Mouse (Mus musculus): ENCODE data around the gene Zfp410. TPM values are rescaled to one million over a fixed set of nuclear protein-coding genes. Genes with fewer than 3 reads are reported as not detected.

Gene Zfp410
- 29.4 and 35.1 TPM in 2 replicates for polyA plus RNA-seq (2012; rRNA removed)

GRCm38 (mm10) chr12:84316721-84317621 lies at the start of gene Zfp410:
Zfp410 (plus strand) TSS chr12:84316852.
- WGBS = under 1% methylated on average over 77 of the region's 77 CpGs
- DNase-seq (ENCODE audit: low read depth, low spot score) = peak; percentile 56

- DNase-seq (ENCODE audit: low read depth, low spot score) = no peak
- WGBS = 69% methylated on average over 2 of the region's 2 CpGs
Measured at GRCm38 (mm10) chr12:84267264-84267663, 49.4 kb upstream of the Zfp410 start.

GRCm38 (mm10) chr12:84273366-84273765 lies 43.3 kb upstream of the Zfp410 start:
- DNase-seq (ENCODE audit: low read depth, low spot score) = no peak
- whole genome bisulfite sequencing = 33% methylated on average over 5 of the region's 5 CpGs

- DNase-seq (ENCODE audit: low read depth, low spot score) = no peak
- 87% methylated on average over 9 of the region's 9 CpGs for WGBS
Measured at GRCm38 (mm10) chr12:84275288-84275687, 41.4 kb upstream of the Zfp410 start.

GRCm38 (mm10) chr12:84276288-84276687 lies 40.4 kb upstream of the Zfp410 start:
- WGBS = 45% methylated on average over 2 of the region's 2 CpGs
- no peak for DNase-seq (ENCODE audit: low read depth, low spot score)

DNA sequence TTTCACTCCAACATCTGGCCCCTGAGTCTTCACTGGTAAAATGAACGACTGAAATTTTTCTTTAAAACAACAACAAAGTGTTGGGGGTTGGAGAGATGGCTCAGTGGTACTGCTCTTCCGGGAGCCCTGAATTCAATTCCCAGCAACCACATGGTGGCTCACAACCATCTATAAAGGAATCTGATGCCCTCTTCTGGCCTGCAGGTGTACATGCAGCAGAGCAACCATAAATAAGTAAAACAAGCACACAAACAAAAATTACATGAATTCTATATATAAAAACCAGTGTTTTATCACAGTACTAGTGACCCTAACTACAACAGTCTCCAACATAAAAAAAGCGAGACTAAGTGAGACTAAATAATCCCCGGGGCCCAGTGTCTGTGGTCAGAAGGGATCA lies 39.9 kb upstream of the Zfp410 start:
- WGBS = 71% methylated on average over 4 of the region's 4 CpGs
- no peak for DNase-seq (ENCODE audit: low read depth, low spot score)

DNA sequence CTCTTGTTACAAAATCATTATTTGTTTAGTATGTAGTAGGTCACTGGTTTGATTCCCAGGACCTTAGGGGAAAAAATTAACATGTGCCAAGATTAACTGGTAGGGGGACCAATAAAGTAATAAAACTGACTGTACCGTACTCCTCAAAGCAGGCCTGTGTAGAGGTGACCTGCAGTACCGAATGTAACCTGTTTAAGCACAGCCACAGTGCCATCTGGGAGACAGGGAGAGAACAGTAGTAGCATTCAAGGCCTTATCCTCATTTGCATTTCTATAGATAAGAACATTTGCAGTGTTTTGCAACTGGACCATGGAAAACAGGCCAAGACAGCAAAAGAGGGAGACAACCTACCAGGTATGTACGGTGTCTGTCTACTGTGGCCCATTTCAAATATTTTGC lies 38.8 kb upstream of the Zfp410 start:
- 32% methylated on average over 3 of the region's 3 CpGs for WGBS
- DNase-seq (ENCODE audit: low read depth, low spot score) = no peak

DNA sequence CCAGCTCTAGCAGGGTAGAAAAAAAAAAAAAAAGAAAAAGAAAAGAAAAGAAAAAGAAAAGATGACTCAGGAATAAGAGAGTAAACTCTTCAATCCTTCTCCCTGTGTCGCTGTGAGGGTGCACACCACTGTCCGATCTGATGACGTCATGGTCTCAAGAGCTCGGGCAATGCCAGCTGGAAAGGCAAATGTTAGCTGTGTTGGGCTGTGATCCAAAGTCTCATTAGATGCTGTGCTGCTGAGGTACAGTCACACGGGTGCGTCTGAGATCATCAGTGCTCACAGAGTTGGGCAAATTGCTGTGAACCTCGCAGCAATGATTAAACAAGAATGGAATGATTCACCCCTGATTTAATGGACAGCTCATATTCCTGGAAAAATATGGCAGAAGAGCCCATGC lies 37.8 kb upstream of the Zfp410 start:
- WGBS = 27% methylated on average over 7 of the region's 7 CpGs
- no peak for DNase-seq (ENCODE audit: low read depth, low spot score)

- no peak for DNase-seq (ENCODE audit: low read depth, low spot score)
- WGBS = 77% methylated on average over 14 of the region's 14 CpGs
Measured at GRCm38 (mm10) chr12:84284391-84284790, 32.3 kb upstream of the Zfp410 start.

DNA sequence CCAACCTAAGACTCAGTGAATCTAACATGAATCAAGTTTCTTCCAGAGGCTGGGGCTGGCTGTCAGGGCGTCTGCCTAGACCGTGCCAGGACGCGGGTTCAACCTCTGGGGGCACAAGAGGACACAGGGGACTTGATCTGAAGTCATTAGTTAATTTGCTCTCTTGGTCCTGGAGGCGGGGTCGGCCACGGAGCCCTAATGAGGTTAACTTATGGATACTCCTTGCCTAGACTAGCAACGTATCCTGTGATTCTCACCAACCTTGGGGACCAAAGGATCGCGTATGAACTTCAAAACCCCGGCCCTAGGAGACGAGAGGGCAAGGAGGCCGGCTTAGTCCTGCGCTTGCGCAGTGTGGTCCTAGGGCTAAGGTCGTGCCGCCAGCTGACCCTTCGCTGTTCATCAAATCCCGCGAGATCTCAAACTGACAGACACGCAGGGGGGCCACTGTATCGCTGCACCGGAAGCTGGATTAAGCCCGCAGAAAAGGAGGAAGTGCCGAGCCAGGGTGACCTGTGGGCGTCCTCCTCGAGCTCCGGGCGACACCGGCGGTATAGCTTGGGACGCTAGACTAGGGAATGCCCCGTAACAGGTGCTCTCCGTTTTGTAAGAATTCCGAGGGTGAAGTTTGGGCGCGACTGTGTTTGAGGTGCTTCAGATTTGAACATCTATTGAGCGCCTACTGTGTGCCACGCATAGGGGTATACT lies 31.6 kb upstream of the Zfp410 start, which contains the start of gene Ptgr2:
Gene Ptgr2, plus strand, starts transcription at position 348 of the 708 bp plus-strand sequence.
- WGBS = under 1% methylated on average over 39 of the region's 39 CpGs
- DNase-seq (ENCODE audit: low read depth, low spot score) = peak; percentile 94

GRCm38 (mm10) chr12:84285593-84285968 lies 31.1 kb upstream of the Zfp410 start:
- 7% methylated on average over 8 of the region's 8 CpGs for WGBS
- no peak for DNase-seq (ENCODE audit: low read depth, low spot score)

DNA sequence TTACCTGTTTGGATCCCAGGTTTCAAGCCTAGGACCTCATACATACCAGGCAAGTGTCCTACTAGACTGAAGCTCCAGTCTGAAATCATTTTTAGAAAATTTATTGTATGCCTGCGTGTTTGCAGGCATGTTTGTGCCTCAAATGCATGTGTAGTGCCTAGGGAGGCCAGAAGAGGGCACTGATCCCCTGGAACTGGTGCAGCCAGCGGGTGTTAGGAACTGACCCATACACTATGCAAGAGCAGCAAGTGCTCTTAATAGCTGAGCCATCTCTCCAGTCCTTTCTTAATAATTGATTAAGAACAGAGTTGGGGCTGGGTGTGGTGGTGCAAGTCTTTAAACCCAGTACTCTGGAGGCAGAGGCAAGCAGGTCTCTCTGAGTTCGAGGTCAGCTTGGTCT lies 28.2 kb upstream of the Zfp410 start:
- no peak for DNase-seq (ENCODE audit: low read depth, low spot score)
- 73% methylated on average over 3 of the region's 3 CpGs for WGBS

GRCm38 (mm10) chr12:84297851-84298250 lies 18.8 kb upstream of the Zfp410 start:
- WGBS = 83% methylated on average over 6 of the region's 6 CpGs
- DNase-seq (ENCODE audit: low read depth, low spot score) = no peak

- no peak for DNase-seq (ENCODE audit: low read depth, low spot score)
- WGBS = 100% methylated on average over 2 of the region's 2 CpGs
Measured at GRCm38 (mm10) chr12:84299265-84299664, 17.4 kb upstream of the Zfp410 start.

DNA sequence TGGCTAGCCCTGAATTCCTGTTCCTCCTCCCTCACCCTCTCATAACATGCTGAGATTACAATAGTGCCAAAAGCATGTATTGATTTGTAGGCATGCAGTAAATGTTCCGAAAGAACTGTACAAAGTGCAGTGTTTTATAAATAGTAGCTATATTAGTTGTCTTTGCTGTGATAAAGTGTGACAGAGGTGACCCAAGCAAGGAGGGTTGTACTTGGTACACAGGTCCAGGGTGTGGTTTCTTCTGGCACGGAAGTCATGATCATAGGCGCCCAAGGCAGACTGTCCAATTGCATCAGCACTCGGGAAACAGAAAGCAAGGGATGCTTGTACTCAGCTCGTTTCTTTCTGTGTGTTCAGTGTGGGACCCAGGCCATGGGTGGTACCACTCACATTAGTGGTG lies 12.6 kb upstream of the Zfp410 start:
- WGBS = 37% methylated on average over 5 of the region's 5 CpGs
- no peak for DNase-seq (ENCODE audit: low read depth, low spot score)

DNA sequence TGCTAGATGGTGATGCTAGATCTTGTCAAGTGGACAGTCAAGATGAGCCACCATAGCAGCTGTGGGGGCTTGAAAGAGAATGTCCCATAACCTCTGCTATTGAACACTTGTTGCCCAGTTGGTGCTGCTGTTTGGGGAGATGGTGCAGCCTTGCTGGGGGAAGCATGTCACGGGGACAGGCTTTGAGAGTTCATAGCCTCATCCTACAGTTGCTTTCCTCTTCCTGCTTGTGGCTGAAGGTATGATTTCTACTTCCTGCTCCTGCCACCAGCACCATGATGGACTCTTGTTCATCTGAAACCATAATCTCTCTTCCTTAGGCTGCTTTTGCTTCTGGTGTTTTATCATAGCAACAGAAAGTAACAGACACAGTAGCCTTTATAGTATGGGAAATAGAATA lies 12.1 kb upstream of the Zfp410 start:
- WGBS = 82% methylated on average over 1 of the region's 1 CpGs
- no peak for DNase-seq (ENCODE audit: low read depth, low spot score)

DNA sequence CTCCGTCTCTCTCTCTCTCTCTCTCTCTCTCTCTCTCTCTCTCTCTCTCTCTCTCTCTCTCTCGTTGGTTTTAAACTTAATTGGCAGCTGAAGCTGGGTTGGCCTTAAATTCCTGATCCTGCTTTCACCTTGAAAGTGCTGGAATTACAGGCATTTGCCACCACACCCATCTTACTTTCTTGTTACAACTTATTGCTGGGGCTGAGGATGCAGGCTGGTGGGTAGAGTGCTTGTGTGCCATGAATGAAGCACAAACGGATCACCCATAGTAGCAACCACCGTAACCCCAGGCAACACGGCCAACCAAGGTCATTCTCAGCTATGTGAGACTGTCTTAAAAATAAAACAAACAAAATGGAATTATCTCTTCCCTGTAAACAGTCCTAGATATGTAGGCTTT lies 5.3 kb upstream of the Zfp410 start:
- WGBS = 67% methylated on average over 4 of the region's 5 CpGs
- no peak for DNase-seq (ENCODE audit: low read depth, low spot score)

DNA sequence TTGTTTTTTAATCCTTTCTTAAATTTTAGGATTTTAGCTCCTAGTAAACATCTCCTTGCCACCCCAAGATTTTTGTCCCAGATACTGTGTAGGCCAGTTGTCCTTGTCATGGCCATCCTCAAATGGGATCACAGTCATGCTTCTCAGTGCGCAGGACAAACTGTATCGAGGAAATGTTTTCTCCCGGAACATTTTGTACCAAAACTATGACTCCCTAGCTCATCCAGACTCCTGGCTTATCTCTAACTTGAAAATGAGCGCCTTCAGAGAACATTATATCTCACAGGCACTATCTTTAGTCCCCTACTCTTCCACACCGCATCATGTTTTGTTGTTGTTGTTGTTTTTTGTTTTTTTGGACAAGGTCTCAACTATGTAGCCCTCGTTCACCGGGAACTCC lies 646 bp upstream of the Zfp410 start:
- WGBS = 15% methylated on average over 7 of the region's 7 CpGs
- DNase-seq (ENCODE audit: low read depth, low spot score) = no peak

DNA sequence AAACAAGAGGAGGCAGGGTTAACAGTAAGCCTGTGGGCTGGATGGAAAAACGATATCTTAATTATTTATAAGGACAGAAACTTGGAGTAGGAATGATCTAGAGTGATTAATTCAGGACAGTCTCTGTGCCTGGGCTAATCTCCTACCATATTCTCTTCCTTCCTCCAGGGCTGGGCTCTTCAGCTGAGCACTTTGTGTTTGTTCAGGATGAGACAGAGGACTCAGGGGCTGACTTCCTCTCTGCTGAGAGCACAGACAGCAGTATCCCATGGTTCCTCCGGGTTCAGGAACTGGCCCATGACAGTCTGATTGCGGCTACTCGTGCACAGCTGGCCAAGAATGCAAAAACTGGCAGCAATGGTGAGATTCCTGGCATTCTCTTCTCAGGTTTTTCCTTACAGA lies 10.5 kb downstream of the Zfp410 start:
- DNase-seq (ENCODE audit: low read depth, low spot score) = no peak
- WGBS = 57% methylated on average over 4 of the region's 4 CpGs

DNA sequence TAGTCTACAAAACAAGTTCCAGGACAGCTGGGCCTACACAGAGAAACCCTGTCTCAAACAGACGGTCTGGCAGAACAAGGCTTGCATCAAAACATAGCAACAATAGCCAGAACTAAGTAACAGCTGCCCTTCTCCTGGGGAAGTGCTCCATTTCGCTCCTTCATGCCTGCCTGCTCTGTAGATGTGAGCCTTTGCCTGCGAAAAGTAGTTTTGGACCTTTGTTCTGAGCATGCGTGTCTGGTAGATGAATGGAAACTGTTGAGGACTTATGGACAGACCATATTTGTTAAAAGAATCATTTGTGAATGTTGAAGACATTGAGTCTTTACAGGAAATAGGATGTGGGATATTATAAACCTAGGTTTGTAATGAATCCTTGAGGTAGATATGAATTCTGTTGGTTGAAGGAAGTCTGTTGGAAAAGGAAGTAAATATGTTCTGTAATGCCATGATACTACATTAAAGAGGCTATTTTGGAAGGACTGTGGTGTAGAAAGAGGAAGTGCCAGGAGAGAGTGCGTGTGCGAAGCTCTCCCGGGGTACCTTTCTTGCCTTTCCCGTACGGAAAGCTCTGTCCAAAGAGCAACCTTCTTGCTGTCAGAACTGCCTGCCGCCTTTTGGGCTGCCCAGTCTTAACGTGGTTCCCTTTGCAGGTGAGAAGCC lies 20.4 kb downstream of the Zfp410 start:
- 85% methylated on average over 11 of the region's 11 CpGs for WGBS
- no peak for DNase-seq (ENCODE audit: low read depth, low spot score)

Data from large intestine, adult 2 months (tissue).